Mouse (Mus musculus) intestine, postnatal 0 days (tissue): ENCODE results near the gene Fam71f1. TPM values are rescaled to one million over a fixed set of nuclear protein-coding genes. Genes with fewer than 3 reads are reported as not detected.

Experiments used
- ATAC-seq: fragments of 200-750 bp; cut with Nextera tagmentation; 2 replicates; pipeline ENCODE4 v1.8.0; 2017; ENCODE audit warnings: mild to moderate bottlenecking, moderate TSS enrichment, moderate library complexity
- H3K27ac ChIP-seq: fragments of 300-500 bp; sonication (generic); 2 replicates; pipeline ENCODE4 v1.5.1; 2014; ENCODE audit warnings: mild to moderate bottlenecking, low read depth, low read length, moderate library complexity
- H3K27me3 ChIP-seq: fragments of 300-500 bp; sonication (generic); replicated peaks from 2 replicates; pipeline ENCODE4 v1.6.1; 2014; ENCODE audit warnings: low read length, mixed read lengths; ENCODE audit not compliant: control insufficient read depth, insufficient read depth
- H3K36me3 ChIP-seq: fragments of 300-500 bp; sonication (generic); 2 replicates; pipeline ENCODE4 v1.6.1; 2014; ENCODE audit warnings: mild to moderate bottlenecking, moderate library complexity; ENCODE audit not compliant: control insufficient read depth, insufficient read depth
- H3K4me1 ChIP-seq: fragments of 300-500 bp; sonication (generic); replicated peaks from 2 replicates; pipeline ENCODE4 v1.6.1; 2014; ENCODE audit warnings: antibody characterized with exemption, low read length, mixed read lengths; ENCODE audit not compliant: control insufficient read depth, insufficient read depth
- H3K4me2 ChIP-seq: fragments of 300-500 bp; sonication (generic); replicated peaks from 2 replicates; pipeline ENCODE4 v1.6.1; 2014; ENCODE audit warnings: low read depth, mild to moderate bottlenecking, moderate library complexity
- H3K4me3 ChIP-seq: fragments of 300-500 bp; sonication (generic); 2 replicates; pipeline ENCODE4 v1.5.1; 2014; ENCODE audit warnings: low read depth, low read length
- H3K9ac ChIP-seq: fragments of 300-500 bp; sonication (generic); 2 replicates; pipeline ENCODE4 v1.6.1; 2014; ENCODE audit warnings: mild to moderate bottlenecking, low read depth, low read length
- H3K9me3 ChIP-seq: fragments of 300-500 bp; sonication (generic); 2 replicates; pipeline ENCODE4 v1.6.1; 2016; ENCODE audit warnings: mixed run types; ENCODE audit not compliant: control insufficient read depth
- CTCF ChIP-seq: sonication (generic); IDR thresholded peaks from 2 replicates; pipeline ENCODE4 v1.5.1; 2016; ENCODE audit warnings: low read depth, mild to moderate bottlenecking, control low read depth, antibody characterized with exemption, moderate library complexity
- WGBS: fragments of 180-500 bp; shearing (Covaris S2); extraction: QIAGEN DNeasy Blood & Tissue Kit; methylation state at CpG from one replicate; pipeline ENCODE4 v1.1.7; 2014; 5-methylcytosine and 5-hydroxymethylcytosine counted together
- polyA plus RNA-seq: library from polyadenylated mRNA; unstranded; fragments of >200 nt; fragmentation: Nextera tagmentation; extraction: Ambion mirVana; gene quantifications from 2 replicates; pipeline ENCODE4 v1.2.1, GENCODE M21; 2015

Gene Fam71f1
- not detected in 2 replicates for polyA plus RNA-seq

DNA sequence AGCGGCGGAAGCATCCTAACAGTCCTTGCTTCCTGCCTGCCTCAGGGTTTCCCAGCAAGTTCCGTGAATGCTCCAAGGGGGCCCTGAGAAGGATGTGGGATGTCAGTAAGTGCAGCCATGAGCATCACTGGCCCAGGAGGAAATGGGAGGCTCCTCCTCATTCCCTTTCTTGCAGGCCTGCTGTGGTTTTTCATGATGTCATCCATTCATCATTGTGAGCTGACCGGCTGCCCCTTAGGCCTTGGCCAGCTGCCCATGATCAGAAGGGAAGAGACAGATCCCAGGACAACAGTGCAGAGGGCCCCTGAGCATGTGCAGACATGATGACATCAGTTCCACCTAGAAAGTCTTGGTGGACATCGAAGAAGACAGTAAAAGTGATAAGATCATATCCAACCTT lies at the start of gene Fam71f1:
TSS of gene Fam71f1 (plus strand) at position 262 of the 400 bp plus-strand sequence.
- Histone ChIP-seq H3K9me3 (no peaks in the 10 kb centered on the region), H3K36me3 (no peaks in the 10 kb centered on the region), H3K9ac (no peak within 1 kb of the TSS), H3K4me3 (no peak within 1 kb of the TSS), H3K4me2 (no peak within 1 kb of the TSS), H3K4me1 (no peaks in the 10 kb centered on the region), H3K27ac (no peak within 1 kb of the TSS), H3K27me3 (no peaks in the 10 kb centered on the region)
- WGBS, result 52% methylated on average over 5 of the region's 5 CpGs
- no peak for TF ChIP-seq CTCF
- no peak for ATAC-seq

DNA sequence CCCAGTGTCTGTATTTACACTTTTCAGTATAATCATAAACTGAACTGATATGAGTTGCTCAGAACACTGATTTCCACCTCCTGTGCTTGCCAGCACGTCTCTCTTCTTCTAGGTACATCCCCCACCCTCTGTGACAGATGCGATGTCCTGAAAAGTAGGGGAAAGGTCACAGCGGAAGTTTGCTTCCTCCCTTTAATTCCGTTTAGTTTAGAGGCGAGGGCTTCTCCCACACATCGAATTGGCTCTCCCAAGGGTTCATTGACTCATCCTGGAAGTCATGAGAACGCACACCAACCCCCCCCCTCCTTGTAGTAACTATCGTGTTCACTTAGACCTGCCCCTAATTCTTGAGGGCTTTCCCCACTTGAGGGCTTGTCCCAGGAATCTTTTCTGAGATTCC lies 48.0 kb upstream of the Fam71f1 start:
- peak; percentile 27 for ATAC-seq
- no peak overlapping the region for H3K27ac ChIP-seq
- H3K4me3 ChIP-seq, result peak overlapping the region; percentile 18
- 2% methylated on average over 8 of the region's 8 CpGs for WGBS
- no peaks in the 10 kb centered on the region for H3K27me3 ChIP-seq
- H3K9me3 ChIP-seq, result no peaks in the 10 kb centered on the region
- peaks cover 10% of the 10 kb centered on the region; the same call in 1 of the 2 replicates for H3K36me3 ChIP-seq
- peak overlapping the region; percentile 40 for H3K9ac ChIP-seq
- H3K4me1 ChIP-seq, result peaks cover 6% of the 10 kb centered on the region; the same call in 1 of the 2 replicates
- TF ChIP-seq CTCF, result no peak
- peak overlapping the region; percentile 62 for H3K4me2 ChIP-seq

DNA sequence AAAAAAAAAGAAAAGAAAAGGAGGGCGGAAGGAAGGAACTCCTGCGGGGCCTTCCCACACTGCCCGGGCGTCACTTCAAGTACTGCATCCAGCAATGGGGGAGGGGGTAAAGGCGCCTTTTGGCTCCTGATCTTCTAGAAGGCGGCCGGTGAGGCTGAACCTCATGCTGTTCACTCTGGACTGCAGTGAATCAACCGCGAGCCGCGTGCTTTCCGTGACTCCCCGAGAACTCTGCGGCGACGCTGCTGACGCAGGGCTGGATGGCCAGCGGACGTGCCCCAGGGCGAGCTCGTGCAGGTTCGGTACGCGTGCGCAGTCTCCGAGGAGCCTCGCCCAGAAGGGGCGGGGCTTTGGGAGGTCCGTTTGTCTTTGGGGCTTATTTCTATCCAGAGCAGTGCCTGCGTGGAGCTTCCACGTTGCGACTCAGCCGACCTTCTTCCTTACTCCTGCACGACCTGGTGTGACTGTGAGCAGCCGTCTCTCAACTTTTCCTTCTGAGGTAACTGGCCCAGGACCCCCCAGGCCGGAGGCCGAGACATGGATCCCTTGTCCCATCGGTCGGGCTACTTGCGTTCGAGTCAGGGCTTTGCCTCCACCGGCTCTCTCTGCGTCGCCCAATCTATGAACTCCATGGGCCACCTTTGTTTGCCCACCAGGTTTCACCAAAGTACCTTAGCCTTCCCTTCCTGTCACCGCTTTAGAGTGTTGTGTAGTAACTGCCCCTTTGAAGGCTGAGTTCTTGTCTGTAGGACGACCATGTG lies 46.4 kb upstream of the Fam71f1 start, which contains the start of gene Hilpda:
TSS of gene Hilpda (plus strand) at position 177 of the 761 bp plus-strand sequence.
- no peaks in the 10 kb centered on the region for H3K27me3 ChIP-seq
- H3K27ac ChIP-seq, result peak within 1 kb of the TSS; percentile 81
- ATAC-seq, result peak; percentile 98
- no peaks in the 10 kb centered on the region for H3K9me3 ChIP-seq
- peak within 1 kb of the TSS; percentile 75 for H3K9ac ChIP-seq
- H3K36me3 ChIP-seq, result peaks cover 10% of the 10 kb centered on the region; the same call in 1 of the 2 replicates
- peaks cover 6% of the 10 kb centered on the region; the same call in 1 of the 2 replicates for H3K4me1 ChIP-seq
- no peak for TF ChIP-seq CTCF
- peak within 1 kb of the TSS; percentile 78 for H3K4me2 ChIP-seq
- H3K4me3 ChIP-seq, result peak within 1 kb of the TSS; percentile 74
- under 1% methylated on average over 46 of the region's 46 CpGs for WGBS

DNA sequence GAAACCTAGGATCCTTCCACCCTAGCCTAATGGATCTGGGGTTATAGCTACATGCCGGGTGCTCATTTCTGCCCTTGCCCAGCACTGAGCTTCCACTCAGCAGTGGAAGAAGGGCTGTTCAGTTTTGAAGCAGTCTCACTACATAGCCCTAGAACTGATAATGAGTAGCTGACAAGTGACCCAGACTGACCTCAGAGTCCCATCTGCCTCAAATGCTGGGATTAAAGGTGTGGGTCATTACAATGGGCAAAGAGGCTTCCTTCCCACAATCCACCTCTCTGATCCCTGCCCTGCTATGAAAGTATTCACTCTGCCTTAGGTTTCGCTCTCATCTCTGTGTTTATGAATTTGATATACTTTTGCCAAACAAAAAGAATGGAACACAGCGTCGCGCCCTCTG lies 42.2 kb upstream of the Fam71f1 start:
- Histone ChIP-seq H3K4me1 (peaks cover 4% of the 10 kb centered on the region; the same call in 1 of the 2 replicates), H3K36me3 (peaks cover 10% of the 10 kb centered on the region; the same call in 1 of the 2 replicates), H3K27ac (no peak overlapping the region), H3K4me2 (no peak overlapping the region), H3K4me3 (no peak overlapping the region), H3K9ac (no peak overlapping the region), H3K9me3 (no peaks in the 10 kb centered on the region), H3K27me3 (no peaks in the 10 kb centered on the region)
- WGBS, result 85% methylated on average over 5 of the region's 5 CpGs
- no peak for ATAC-seq
- no peak for TF ChIP-seq CTCF

DNA sequence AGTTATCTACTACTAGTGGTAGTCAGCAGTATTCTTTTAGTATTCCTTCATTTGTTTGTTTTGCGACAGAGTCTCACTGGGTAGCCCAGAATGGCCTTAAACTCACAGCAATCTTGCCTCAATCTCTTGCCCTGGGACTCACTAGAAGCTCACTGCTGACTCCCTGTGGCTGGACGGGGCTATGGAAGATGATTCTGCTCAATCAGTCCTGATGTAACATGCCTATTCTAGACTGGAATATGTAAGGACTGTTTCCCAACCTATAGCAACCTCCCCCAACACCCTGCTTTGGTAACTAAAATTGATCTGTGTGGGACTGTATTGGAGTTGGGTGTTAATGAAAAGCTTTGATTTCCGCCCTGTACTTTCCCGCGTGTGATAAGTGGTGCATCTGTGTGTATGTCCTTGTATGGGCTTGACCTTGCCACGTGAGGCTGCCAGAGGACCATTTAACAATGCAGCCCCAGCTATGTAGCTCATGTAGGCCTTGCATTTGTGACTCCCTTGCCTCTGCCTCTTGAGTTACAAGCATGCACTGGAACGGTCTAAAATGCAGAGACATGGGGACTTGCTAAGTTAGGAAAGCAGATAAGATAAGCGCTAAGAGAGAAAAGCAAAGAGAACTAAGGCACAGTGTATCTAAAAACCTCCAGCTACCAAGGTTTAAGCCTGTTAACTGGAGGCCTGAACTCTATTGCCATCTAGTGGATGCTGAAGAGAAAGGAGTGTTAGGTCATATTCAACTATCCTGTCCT lies 40.2 kb upstream of the Fam71f1 start:
- H3K9ac ChIP-seq, result no peak overlapping the region
- ATAC-seq, result peak; percentile 20; the same call in 1 of the 2 replicates
- H3K9me3 ChIP-seq, result no peaks in the 10 kb centered on the region
- no peaks in the 10 kb centered on the region for H3K27me3 ChIP-seq
- no peak overlapping the region for H3K27ac ChIP-seq
- H3K36me3 ChIP-seq, result peaks cover 10% of the 10 kb centered on the region; the same call in 1 of the 2 replicates
- no peak overlapping the region for H3K4me2 ChIP-seq
- H3K4me3 ChIP-seq, result no peak overlapping the region
- 23% methylated on average over 8 of the region's 8 CpGs for WGBS
- peak; percentile 88 for TF ChIP-seq CTCF
- peaks cover 4% of the 10 kb centered on the region; the same call in 1 of the 2 replicates for H3K4me1 ChIP-seq

DNA sequence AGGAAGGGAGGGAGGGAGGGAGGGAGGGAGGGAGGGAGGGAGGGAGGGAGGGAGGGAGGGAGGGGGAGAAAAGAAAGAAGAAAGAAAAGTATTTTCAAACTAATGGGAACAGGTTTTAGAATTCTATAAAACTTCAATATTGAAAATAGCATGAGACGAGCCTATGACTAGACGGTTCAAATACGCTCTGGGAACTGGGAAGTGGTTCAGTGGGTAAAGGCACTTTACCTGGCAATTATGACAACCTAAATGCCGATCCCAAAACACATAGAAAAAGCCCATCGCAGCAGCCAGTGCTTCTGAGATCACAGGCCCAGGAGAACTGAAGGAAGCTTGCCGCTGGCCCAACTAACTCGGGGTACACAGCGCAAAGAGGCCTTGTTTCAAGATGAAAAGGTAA lies 39.6 kb upstream of the Fam71f1 start, which contains the start of gene Fam71f2:
TSS of gene Fam71f2 (plus strand) at position 301 of the 400 bp plus-strand sequence.
- Histone ChIP-seq H3K27me3 (no peaks in the 10 kb centered on the region), H3K4me1 (peaks cover 4% of the 10 kb centered on the region; the same call in 1 of the 2 replicates), H3K9me3 (no peaks in the 10 kb centered on the region), H3K36me3 (peaks cover 10% of the 10 kb centered on the region; the same call in 1 of the 2 replicates), H3K4me2 (no peak within 1 kb of the TSS), H3K9ac (no peak within 1 kb of the TSS), H3K27ac (no peak within 1 kb of the TSS), H3K4me3 (no peak within 1 kb of the TSS)
- no peak for ATAC-seq
- 83% methylated on average over 8 of the region's 8 CpGs for WGBS
- no peak for TF ChIP-seq CTCF
